Mouse (Mus musculus) CH12.LX (cell line): ENCODE measurements around the gene Samd4.

Experiments used
- EP300 ChIP-seq: IDR thresholded peaks from 2 replicates; pipeline ENCODE4 v1.6.1; 2011; ENCODE audit warnings: low read length, improper control_type of control experiment
- POLR2AphosphoS2 ChIP-seq: IDR thresholded peaks from 2 replicates; pipeline ENCODE4 v1.6.1; 2011; ENCODE audit warnings: low read depth, low read length, improper control_type of control experiment
- UBTF ChIP-seq: IDR thresholded peaks from 2 replicates; pipeline ENCODE4 v1.6.1; 2012; ENCODE audit warnings: low read depth, mild to moderate bottlenecking, inconsistent platforms, low read length, improper control_type of control experiment, moderate library complexity

DNA sequence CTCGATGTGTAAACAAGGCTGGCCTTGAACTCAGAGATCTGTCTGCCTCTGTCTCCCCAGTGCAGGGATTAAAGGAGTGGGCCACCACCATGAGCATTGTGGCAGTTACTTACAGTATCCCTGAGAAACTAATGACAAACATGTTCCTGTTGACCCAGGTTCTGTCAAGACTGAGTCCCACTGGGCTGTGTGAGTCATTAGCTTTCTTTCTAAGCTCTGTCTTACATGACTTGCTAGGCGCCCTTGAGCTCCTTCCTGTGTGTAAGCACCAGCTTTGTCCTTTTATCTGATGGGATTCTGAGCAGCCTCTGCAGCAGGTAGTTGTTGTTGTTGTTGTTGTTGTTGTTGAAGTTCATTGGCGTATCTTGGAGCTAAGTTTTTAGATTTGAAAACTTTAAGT lies 61.8 kb downstream of the Samd4 start:
- TF ChIP-seq POLR2AphosphoS2 (no peak), EP300 (no peak), UBTF (no peak)
